Mouse (Mus musculus) G1E-ER4 (cell line): ENCODE results near the gene Umodl1. TPM values are rescaled to one million over a fixed set of nuclear protein-coding genes. Genes with fewer than 3 reads are reported as not detected.

Experiments
- GATA1 ChIP-seq: IDR thresholded peaks from one replicate; pipeline ENCODE4 v1.8.0; 2012; ENCODE audit warnings: low read length, inconsistent platforms
- polyA plus RNA-seq: library from polyadenylated mRNA; stranded (reverse); fragments of >175 nt; gene quantifications from 2 replicates; pipeline ENCODE4 v1.2.3, GENCODE M21; 2012

Umodl1 gene
- polyA plus RNA-seq = not detected in 2 replicates

DNA sequence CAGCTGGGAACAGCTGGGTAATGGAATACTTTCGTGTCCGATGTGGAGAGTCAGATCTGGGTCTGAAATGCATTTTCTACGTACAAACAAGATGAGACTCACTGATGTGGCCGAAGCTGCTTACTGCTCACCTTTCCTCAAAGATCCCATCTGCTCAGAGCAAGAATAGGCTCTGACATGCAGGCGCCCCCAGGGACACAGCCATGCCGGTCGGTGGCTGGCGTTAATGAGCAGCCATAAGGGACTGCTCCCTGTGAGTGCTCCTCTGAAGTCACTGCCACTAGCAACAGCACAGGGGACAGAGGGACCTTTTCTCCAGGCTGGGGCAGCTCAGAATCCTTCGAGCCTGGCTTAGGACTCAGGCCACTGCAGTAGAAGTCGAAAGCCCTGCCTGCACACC is at the start of gene Umodl1:
Gene Umodl1, plus strand, starts transcription at position 301 of the 400 bp plus-strand sequence.
- no peak for TF ChIP-seq GATA1

DNA sequence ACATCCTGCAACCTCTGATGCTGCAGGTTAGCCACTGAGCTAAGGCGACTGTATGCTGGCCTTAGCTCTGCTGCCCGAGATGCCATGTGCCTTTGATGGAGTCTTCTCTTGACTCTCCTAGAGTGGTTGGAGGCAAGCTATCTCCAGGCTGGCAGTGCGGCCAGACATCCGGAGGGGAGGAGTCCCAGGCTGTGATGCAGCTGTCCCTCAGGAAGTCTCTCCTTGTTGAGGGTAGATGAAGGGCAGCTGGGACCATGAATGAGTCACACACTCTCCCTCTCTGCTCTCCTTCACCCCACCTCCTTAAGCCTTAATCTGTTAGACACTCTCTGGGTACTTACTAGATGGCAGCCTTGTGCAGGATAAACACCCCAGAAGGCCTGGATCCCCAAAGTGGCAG is 46.9 kb upstream of the Umodl1 start:
- no peak for TF ChIP-seq GATA1

DNA sequence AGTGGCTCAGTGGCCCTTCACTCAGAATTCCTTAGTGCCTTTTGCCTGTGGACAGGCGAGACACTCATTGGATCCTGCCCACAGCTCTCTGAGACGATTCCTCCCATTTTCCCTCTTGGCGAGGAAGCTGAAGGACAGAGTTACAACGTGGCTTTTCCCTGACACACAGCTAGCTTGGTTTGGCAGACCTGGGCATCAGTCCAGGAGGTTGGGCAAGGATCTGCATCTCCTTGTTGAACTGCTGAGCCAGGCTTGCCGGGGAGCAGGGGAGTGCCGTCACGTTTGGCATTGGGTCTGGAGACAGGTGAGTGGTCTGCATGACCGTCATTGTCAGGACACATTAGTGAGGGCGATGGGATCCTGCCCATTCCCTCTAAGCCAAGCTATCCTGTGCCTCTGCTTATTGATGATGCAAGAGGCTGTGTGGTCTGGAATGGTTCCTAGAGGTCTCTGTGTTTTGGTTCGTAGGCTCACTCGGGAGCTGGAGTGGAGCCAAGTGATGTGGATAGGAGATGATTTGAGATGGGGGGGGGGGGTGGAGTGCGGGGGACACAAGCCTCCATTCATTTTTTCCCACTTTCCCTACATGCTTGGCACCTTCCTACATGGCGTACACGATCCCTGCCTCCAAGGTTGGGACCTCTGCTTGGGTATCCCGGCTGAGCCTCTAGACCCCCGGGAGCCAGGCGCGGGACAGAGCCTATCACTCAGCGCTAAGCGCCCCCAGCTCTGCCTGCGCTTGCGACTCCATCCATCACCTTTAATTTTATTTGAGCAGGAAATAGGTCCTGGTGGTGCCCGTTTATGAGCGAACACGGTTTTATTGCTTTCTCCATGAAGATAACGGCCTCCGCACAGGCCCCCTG is 43.3 kb upstream of the Umodl1 start:
- TF ChIP-seq GATA1 = no peak

DNA sequence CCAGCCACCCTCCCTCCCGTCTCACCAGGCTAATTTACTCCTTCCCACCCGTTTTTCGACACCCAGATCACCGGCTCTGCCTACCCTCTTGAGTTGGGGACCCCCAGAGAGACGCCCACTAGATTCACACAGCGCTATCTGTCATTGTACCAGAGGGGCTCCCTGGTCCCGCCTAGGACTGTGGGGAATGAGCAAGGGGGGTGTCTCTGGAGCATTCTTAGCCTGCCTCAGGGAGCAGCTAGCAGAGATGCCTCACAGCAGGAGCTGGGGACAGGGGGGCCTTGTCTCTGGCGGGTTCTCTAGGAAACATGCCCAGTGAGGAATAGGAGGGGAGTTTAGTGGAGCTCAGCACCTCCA is 42.7 kb upstream of the Umodl1 start:
- no peak for TF ChIP-seq GATA1

DNA sequence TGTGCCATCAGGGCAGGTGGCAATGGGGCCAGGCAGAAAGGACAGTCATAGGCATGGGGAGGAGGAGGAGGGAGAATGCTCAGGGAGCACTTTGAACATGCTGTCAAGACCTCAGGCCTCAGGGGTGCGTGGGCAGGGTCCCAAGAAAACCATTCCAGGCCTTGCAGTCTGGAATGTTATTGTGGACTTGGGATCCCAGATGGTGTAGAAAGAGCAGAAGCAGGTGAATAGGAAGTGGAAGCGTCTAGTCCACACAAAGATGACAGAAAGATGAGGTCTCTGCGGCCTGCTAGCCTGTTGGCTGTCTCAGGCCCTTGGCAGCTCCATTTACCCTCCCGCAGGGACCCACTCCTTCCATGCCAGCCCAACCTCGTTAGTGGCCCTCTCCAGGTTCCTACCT is 41.9 kb upstream of the Umodl1 start:
- no peak for TF ChIP-seq GATA1

DNA sequence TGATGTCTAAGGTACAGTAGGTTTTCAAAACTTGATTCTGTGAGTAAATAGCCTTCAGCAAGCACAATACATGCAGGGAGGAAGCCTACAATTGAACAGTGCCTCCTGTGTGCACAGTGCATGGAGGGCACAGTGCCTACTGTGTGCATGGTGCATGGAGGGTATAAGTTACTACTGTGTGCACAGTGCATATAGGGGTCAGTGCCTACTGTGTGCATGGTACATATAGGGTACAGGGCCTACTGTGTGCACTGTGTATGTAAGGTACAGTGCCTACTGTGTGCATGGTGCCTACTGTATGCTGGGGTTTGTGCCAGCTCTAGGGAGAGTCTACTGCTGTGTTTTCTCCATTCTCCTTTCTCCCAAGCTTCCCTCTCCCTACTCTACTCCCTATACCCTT is 40.2 kb upstream of the Umodl1 start:
- TF ChIP-seq GATA1 = no peak

DNA sequence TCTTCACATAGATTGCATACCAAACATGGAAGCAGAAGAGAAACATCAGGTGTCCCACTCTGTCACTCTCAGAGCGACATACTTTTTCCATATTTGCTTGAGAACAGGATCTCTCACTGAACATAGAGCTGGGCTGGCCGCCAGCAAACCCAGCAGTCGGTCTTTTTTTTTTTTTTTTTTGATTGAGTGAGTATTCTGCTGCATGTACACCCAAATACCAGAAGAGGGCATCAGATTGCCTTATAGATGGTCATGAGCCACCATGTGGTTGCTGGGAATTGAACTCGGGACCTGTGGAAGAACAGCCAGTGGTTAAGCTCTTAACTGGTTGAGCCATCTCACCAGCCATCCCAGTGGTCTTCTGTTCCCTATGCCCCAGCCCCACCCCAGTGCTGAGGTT is 30.9 kb upstream of the Umodl1 start:
- TF ChIP-seq GATA1 = no peak

DNA sequence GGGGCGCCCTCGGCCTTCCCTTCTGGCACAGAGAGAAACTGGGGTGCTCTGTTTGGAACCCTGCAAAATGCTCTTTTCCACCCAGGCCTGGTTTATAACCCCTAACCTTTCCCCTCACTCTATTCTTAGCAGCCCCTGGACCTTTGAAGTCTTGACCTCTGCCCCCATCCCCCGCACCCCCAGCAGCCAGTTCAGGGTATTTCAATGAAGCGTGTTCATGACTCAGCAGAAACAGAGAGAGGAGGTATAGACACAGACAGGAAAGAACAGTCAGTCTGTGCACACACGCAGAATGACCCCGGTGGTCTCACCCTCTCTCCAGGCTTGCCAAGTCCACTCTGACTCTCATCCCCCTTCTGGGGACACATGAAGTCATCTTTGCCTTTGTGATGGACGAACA is 23.6 kb upstream of the Umodl1 start:
- TF ChIP-seq GATA1 = no peak

DNA sequence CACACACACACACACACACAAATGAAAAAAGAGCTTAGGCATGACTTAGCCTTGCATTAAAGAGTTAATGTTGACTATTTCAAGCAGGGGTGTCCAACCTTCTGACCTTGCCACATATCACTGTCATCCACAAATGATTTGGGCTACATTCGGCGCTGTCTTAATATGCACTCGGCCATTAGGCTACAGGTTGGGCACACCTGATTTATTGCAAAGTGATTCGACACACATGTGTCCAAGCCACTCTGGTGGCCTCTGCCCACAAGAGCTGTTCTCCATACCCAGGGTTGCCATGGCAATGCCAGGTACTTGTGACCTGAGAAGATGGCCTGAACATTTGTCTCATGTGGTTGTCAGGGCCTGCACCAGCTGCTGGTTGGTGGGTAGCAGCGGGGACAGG is 21.6 kb upstream of the Umodl1 start:
- no peak for TF ChIP-seq GATA1

DNA sequence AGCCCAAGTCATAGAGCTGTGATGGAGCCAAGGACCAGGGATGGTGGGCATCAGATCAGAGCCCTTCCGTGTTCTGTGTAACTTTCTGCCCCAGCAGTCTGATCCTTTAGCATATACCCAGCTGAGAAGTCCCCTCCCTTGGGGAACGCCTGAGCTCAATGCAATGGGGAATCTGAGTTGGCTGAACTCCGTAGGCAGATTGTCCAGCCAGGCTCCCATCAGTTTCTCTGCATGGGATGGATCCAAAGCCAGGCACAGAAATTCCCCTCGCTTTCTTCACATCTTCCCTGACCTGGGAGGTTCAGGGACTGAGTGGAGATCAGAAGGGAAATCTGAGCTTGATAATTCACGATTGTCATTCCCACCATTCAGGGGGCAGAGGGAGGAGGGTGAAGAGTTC is 19.1 kb upstream of the Umodl1 start:
- no peak for TF ChIP-seq GATA1

DNA sequence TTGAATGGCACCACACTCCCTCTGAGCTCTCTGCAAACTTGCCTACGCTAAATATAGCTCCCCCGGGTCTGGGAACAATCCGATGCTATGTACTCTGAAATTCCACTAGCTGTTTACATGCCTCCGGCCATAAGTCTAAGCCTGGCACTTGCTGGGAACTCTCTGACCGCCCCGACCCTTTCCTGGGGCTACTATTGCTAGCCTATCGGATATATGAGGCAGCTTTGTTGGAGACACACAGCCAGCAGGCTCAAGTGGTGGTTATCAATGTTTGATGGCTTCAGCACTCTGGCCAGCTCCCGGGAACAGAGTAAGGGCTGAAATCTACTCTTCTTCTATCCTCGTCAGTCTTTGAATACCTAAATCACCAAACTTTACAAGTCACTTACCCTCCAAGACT is 15.9 kb upstream of the Umodl1 start:
- no peak for TF ChIP-seq GATA1

DNA sequence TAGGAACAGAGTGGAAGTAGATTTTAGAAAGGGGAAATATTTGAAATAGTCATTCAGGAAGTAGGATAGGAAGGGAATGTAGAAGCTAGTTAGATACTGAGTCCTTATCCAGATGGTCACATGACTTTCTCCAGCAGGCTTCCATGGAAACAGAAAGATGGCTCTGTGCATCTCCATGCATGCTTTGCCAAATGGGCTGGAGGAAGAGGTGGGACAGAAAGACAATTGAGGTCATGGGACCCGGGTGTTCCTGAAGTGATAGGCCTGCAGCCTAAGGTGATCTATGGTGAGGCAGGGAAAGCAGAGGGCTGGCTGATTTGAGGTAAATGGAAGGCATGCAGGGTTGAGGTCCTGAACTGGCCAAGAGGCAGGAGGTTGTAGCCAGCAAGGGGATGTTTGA is 6.1 kb upstream of the Umodl1 start:
- no peak for TF ChIP-seq GATA1

DNA sequence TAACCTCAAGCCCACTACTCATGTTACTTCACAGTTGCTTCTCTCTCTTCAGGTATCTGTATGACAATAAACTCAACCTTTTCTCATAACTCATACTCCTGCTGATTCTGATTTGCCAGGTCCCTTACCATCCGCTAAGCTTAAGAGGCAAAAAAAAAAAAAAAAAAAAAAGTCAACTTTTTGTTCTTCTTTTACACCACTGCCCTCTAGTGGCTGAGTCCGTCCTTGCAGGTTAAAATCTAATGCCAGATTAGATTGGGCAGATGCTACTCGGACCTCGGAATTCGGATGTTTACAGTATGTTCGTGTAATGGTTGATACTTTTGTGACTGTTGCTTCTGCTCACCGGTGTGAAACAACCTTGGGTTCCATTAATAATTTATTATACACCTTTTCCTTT is 3.7 kb upstream of the Umodl1 start:
- TF ChIP-seq GATA1 = no peak

DNA sequence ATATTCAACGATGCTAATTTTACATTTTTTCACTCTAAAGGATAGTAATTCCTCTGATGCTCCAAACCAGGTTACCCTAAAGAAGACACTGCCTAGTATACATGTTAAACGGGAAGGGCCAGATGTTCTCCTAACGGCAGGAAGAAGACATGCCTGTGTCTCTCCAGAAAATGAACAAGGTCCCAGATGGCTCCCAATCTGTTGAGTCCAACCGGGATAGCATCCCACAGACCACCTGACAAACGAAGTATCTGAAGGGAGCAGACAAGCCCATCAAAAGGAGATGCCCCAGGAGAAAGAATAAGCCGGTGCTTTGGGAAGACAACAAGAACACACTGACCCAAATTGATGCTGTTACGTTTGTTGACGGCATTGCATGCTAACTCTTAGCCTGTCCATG is 2.8 kb upstream of the Umodl1 start:
- TF ChIP-seq GATA1 = no peak

DNA sequence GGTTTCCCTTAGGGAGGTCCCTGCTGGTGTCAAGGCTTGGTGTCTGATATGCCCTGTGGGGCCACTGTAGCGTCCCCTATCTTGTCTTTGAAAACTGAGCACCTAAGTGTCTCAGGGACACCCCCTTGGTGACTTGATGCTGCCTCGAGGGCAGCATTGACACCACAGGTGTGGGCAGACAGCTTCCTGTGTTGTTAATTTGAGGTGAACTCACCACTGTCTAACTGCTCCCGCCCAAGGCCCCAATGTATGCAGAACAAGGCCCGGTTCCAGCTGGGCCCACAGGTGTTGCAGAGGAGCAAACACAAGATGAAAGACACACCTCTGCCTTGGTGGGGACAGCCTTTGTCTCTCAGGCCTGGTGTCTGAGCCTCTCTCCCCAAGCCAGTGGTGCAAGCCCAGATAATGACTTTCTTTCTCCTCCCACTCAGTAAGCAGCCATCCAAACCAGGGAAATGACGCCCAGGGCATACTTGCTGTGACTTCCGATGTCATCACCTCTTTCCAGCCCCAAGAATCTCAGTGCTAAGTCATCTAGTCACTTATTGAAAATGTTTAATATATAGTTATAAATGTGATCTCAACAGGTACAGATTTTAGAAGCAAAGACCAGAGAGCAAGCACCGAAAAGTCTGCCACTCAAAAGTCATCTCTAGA is 7.6 kb downstream of the Umodl1 start:
- TF ChIP-seq GATA1 = no peak

DNA sequence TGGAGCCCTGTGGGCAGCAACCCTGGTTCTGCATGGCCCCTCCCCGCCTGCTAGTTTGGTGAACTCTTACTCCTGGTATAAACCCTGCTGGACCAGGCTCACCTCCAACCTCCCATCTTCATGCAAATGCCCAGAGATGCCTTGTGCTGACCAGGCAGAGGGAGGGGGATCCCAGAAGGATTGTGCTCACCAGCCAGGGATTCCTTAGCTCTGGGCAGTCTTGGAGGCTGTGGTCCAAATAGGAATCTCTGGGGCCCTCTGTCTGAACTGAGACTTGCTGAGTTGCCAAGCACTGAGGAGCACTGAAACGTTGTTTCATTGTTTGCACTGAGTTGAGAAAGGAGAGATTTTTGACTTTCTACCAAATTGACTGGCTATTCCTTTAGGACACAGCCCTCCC is 8.4 kb downstream of the Umodl1 start:
- TF ChIP-seq GATA1 = no peak

DNA sequence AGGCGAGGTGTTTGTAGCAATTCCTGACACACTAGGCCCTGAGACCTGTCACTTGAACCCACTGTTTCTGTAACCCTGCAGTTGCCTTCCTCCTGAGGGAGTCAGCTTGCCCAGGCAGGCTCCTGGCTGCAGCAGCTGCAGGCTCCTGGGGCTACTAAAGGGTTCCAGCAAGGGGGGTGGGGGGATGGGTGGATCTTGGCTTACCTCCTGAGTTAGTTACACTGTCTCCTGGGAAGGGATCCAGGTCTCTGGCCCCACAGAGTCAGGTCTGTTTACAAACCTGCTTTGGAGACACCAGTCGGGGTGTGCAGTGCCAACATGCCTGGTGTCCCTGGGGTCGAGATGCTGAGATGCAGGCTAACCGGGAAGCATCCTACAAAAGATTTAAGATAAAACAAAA is 15.5 kb downstream of the Umodl1 start:
- no peak for TF ChIP-seq GATA1
